Mouse (Mus musculus): ENCODE measurements at regions not wholly inside any gene's neighbourhood (a gene's known extent, or its start where the extent isn't known, plus 50 kb on each side); places are given as distances from the start of the nearest gene placed in this dataset.

DNA sequence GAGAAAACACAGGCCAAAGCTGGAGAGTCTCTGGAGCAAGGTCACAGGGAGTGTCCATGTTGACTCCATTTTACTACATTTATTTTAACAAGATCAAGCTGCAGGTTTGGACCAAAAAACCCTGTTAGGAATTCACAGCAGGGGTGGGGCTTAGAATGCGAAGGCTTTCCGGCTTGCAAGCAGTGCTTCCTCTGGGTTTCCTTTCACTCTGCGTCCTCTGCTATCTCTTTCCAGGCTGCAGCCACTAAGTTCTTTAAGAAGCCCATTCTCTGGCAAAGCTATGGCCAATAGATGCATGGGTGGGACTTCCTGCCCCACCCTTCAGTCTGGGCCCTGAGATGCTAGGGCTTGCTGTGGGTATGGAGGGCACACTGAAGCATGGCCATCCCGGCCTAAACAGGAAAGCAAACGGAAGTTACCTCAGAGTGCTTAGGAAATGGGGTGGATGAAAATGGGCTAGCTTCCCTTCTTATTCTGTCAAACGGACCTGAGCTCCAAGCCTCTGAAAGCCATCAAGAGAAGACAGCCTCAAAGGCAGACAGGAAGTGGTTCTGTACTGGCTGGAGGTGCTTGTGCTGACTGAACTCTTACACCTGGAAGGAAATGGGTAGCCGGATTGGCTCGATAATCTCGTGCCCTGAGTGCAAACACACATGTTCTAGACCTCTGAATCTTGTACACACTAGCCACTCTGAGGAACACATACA is 90.6 kb upstream of the C1qtnf7 start:
- no peak for DNase-seq

DNA sequence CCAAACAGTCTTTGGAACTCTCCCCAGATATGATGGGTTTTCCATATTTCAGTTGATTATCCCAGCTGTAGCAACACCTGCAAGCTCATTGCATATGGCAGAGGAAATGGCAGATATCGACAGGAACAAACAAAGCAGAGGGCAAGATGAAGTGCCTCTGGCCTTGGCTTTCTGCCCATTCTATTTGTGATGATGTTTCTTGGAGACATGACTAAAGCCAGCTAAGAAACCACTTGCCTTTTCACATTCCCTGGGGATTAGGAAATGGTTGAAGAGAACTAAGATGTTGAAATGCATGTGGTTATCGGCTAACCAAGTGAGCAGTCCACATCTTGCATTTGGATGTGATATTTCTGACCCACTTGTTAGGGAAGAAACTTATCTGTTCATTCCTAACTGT is 82.0 kb upstream of the C1qtnf7 start:
- no peak for DNase-seq

DNA sequence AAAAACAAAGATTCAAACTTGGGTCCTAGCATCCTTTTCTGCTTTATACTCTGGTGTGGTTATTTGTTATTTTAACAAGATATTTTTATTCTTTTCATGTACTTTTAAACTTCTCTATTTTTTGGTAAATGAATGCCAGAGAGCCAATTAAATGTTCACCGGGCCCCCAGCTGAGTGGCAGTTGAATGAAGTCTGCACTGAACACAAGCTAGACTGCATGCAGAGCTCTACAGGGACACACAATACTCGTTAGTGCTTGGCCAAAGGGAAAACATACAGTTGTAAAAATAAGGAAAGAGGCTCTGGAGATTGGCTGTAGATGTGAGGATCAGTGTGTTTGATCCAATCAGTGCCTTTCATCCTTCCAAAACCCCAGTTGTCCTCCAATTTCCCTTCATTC is 76.1 kb upstream of the C1qtnf7 start:
- no peak for DNase-seq

DNA sequence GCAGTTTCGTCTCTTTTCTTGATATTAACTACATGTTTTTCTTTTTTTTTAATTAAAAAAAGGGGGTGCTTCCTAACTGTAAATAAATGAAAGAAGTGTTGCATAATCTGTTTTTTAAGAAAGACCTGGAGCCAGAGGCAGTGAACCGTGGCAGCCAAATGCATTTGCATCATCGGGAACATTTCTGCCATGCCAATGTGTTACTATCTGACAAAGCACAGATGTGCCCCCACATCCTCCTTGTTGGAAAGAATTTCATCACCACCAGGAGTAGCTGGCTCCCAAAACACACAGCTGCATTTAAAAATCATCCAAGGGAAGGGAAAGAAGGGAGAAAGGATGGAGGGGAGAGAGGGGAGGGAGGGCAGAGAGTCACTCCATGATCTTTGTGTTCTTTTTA is 74.0 kb upstream of the C1qtnf7 start:
- no peak for DNase-seq

DNA sequence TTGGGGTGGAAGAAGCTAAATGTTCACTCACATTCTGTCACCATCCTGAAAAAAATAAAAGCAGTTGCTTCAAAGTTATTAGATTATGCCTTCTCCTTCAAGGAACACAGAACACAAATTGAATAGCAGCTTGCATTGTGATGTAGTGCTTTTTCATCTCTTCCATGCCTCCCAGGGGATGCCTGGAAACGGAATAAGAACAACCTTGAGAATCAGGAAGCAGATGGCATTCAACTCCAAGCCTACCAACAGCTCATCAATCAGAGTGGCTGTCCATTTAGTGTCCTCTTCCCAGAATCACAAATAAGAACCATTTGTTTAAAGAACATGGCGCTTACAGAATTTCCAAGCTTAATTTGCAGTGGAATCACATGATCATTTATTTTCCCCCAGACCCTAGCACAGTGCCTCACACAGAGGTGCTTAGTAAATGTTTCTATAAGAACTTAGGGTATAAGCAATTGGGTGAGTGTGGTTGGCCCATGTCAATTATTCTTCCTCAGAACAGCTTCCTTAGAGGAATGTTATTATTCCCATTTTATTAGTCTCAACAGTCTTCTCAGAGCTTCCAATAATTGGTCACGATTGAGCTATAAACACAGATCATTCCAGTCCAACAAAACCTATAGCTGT is 70.6 kb upstream of the C1qtnf7 start:
- no peak for DNase-seq

DNA sequence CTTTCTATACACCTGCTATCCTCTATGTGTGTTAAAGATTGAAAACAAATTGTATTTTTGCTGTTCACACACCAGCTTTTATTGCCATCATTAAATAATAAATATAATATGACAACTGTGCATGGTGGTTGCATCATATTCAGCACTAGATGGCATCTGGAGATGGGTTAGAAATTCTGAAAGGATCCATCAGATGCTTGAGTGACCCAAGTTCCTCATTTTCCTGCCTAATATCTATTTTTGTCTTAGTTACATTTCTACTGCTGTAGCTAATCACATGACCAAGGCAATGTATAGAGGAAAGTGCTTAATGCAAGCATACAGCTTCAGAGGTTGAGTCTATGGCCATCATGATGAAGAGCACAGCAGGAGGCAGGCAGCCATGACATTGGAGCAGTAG is 69.7 kb upstream of the C1qtnf7 start:
- no peak for DNase-seq

DNA sequence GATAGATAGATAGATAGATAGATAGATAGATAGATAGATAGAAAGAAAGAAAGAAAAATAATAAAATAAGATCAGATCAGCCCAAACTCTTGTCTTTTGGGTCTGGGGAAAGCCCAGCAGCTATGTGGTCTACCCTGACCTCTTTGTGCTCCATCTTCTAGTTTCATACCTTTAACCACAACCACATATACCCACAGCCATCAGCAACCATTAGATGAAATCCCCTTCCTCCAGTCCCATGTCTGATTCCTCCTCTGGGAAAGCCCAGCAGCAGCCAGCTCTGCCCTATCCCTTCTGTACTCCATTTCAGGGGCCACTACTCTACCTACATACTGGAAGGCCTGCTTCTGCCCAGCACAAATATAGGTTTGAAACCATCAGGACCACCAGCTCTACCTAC is 69.0 kb upstream of the C1qtnf7 start:
- no peak for DNase-seq

DNA sequence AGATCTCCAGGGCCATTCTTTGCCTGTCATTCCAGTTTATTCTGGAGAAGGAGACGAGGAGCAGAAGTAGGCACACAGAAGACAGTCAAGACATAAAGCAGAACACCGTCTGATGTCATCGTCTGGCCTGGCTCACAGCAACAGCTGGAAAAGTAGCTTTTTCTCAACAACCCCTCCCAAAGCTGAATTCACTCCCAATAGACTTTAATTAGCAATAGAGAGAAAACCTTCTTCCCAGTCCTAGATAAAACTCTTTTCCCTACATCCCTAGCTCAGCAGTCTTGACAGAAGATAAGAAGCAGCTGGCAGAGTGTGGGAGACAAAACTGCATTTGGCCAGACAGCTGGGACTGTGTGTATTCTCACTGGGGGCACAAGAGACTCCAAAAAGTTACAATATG is 59.3 kb upstream of the C1qtnf7 start:
- DNase-seq: no peak

DNA sequence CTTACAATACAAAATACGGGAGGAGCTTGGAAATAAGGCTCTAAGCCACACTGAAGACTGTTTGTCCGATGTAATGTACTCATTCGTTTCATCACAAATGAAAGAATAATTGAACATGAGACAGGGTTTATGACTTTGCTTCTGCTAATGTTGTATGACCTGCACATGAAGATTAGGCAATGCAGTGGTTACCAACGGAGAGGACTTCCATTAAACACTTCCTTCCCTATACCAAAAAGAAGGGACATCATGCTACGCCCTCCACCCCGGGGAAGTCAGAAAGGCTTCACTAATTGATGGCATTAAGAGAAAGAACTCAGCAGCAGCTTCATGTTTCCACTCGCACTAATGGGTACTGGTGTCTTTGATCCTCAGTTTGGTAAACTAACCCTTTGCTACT is 57.6 kb upstream of the C1qtnf7 start:
- DNase-seq: no peak

DNA sequence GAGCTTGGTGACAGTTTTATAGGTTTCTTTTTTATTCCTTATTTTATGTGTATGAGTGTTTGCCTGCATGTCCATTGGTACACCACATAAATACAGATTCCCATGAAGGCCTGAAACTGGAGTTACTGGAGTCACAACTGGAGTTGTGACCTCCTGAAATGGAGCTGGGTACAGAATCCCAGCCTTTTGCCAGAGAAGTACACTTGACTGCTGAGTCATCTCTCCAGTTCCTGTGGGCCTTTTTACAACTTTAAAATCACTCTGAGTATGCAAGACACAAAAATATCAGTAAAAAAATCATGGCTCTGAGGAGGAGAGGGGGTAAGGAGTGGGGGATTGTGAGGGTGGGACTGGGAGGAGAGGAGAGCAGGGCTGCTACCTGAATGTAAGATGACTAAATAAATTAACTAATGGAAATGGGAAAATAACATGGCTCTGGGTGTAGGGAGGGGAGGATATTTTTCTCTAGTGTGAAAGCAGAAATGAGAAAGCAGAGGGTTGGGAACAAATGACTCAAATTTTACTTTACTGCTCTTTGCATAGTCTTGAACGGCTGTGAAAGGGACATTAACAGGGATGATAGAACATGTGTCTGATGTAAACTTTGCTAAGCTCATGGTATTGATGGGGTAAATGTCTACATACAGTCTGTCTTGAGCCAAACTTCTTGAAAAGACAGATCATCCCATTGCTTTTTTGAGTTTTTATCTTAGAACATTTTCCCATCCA is 53.2 kb upstream of the C1qtnf7 start:
- DNase-seq: no peak
